29 mouse cellular contexts compared by ENCODE assay signal in the genomic region with DNA sequence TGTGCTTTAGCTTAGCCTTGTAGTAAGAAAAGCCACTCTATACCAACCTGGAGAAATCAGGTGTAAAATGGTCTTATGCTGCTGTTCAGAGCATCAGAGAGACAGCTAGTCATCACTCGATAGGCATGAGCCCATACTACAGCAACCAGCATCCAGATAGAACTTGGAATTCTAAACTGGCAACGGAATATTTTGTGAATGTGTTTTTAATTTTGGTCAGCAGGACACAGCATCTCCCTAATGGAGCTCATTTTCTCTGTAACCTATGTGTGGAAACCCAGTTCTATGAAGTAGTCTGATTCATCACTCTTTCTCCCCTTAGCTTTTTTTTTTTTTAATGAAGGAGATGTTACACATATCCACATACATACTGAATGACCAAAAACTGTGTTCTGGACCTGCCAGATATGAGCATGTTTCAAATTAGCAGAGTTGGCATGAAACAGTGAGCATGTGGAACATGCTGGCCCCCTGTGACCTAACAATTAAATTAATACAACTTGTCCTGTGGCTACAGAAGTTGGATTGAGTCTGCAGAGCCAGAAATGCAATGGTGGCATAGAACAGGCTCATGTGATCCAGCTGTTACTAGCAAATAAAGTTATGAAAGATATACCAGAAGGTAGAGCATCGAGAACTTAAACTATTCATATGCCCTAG.
A peak's percentile ranks its signal among the peaks of the same experiment; 100 is the strongest.
DNase-seq lines count a peak whose midpoint lies in the region; ATAC-seq and TF ChIP-seq lines count a peak whose summit lies in the region.
"Had no signal": no experiment of that assay in that cellular context is flagged by ENCODE, and none has a peak within 500 bp of the region (broad histone marks: within the 10 kb centered on the region; RNA-seq: fewer than 3 reads in every experiment).

No protein-coding gene starts in this region.

- H3K4me3 ChIP-seq in embryonic facial prominence, embryonic 11.5 days (ENCODE audit: low read depth, low read length): no peak overlapping the region
- H3K4me3 ChIP-seq in embryonic facial prominence, embryonic 10.5 days: no peak overlapping the region
- no peak overlapping the region for H3K4me3 ChIP-seq in left cerebral cortex, adult 2 months
- H3K4me3 ChIP-seq: embryonic facial prominence, embryonic 15.5 days; erythroblast, embryonic 14.5 days; forebrain, embryonic 12.5 days; forebrain, embryonic 15.5 days; heart, embryonic 12.5 days; heart, embryonic 15.5 days; hindbrain, embryonic 10.5 days; hindbrain, embryonic 13.5 days; intestine, embryonic 15.5 days had no signal

- H3K27ac ChIP-seq in embryonic facial prominence, embryonic 11.5 days (replicated peaks; ENCODE audit: low read depth, low read length): no peak overlapping the region
- no peak overlapping the region for H3K27ac ChIP-seq in embryonic facial prominence, embryonic 10.5 days (replicated peaks)
- H3K27ac ChIP-seq in left cerebral cortex, adult 2 months: no peak overlapping the region
- H3K27ac ChIP-seq: embryonic facial prominence, embryonic 15.5 days; forebrain, embryonic 12.5 days; forebrain, embryonic 15.5 days; heart, embryonic 15.5 days; hindbrain, embryonic 10.5 days; hindbrain, embryonic 13.5 days; intestine, embryonic 15.5 days had no signal

- H3K9ac ChIP-seq in embryonic facial prominence, embryonic 11.5 days (replicated peaks; ENCODE audit: low read length): no peak overlapping the region
- H3K9ac ChIP-seq: embryonic facial prominence, embryonic 15.5 days; forebrain, embryonic 12.5 days; forebrain, embryonic 15.5 days; heart, embryonic 12.5 days; heart, embryonic 15.5 days; hindbrain, embryonic 13.5 days; intestine, embryonic 15.5 days had no signal

- ATAC-seq in embryonic facial prominence, embryonic 11.5 days (replicated peaks; ENCODE audit: insufficient number of reproducible peaks, low FRiP score, low TSS enrichment, low read depth): no peak
- no peak for ATAC-seq in megakaryocyte progenitor cell, adult 5-6 weeks (replicated peaks; ENCODE audit: poor library complexity)
- ATAC-seq: forebrain, embryonic 15.5 days; hindbrain, embryonic 16.5 days; intestine, embryonic 15.5 days had no signal

- no peak for TF ChIP-seq CTCF in left cerebral cortex, adult 2 months (IDR thresholded peaks at IDR 0.05)

- no peaks in the 10 kb centered on the region for H3K4me1 ChIP-seq in embryonic facial prominence, embryonic 11.5 days (ENCODE audit: control insufficient read depth, insufficient read depth, low read length)
- H3K4me1 ChIP-seq in embryonic facial prominence, embryonic 10.5 days: peaks cover 3% of the 10 kb centered on the region; the same call in 1 of the 2 replicates
- H3K4me1 ChIP-seq: forebrain, embryonic 12.5 days; forebrain, embryonic 15.5 days; heart, embryonic 12.5 days; heart, embryonic 15.5 days; hindbrain, embryonic 10.5 days; hindbrain, embryonic 13.5 days; intestine, embryonic 15.5 days had no signal

- 78% methylated on average over 3 of the region's 3 CpGs for WGBS in embryonic facial prominence, embryonic 11.5 days
- 85% methylated on average over 3 of the region's 3 CpGs for WGBS in embryonic facial prominence, embryonic 10.5 days

- no peak overlapping the region for H3K4me2 ChIP-seq in embryonic facial prominence, embryonic 11.5 days (ENCODE audit: low read depth, low read length)
- H3K4me2 ChIP-seq: embryonic facial prominence, embryonic 15.5 days; forebrain, embryonic 12.5 days; forebrain, embryonic 15.5 days; heart, embryonic 12.5 days; heart, embryonic 15.5 days; hindbrain, embryonic 13.5 days; intestine, embryonic 15.5 days had no signal

- intact Hi-C loops in left cerebral cortex, postnatal 4 days (cut with DNase I): no loop called here
- intact Hi-C loops in left cerebral cortex, adult 2 months (cut with DNase I): no loop called here

- peak; percentile 7 for DNase-seq in embryonic facial prominence, embryonic 11.5 days (ENCODE audit: low spot score)
- no peak for DNase-seq in embryonic facial prominence, embryonic 10.5 days (ENCODE audit: low spot score)
- peak; percentile 10 for DNase-seq in left cerebral cortex, postnatal 4 days
- DNase-seq in left cerebral cortex, adult 2 months (ENCODE audit: extremely low spot score in 1 of 2, low spot score in 2 of 2): no peak
- peak; percentile 38 for DNase-seq in adipocyte (ENCODE audit: low spot score)
- peak; percentile 55 for DNase-seq in skeletal muscle tissue, adult 2 months (ENCODE audit: low read depth, low spot score)
- DNase-seq in c-Kit-positive CD71-positive TER-119-positive erythroid progenitor cells, embryonic 14.5 days (ENCODE audit: low spot score): no peak
- DNase-seq: adrenal gland, adult 8-10 months; adrenal gland, postnatal 25 days; cerebellum, adult 18-20 months; cerebellum, adult 9-11 months; gastrocnemius, postnatal 36 days; heart, postnatal 10 days; heart, postnatal 36 days; kidney, adult 11 months; kidney, adult 8-10 months had no signal

- H3K27me3 ChIP-seq in embryonic facial prominence, embryonic 11.5 days (ENCODE audit: control insufficient read depth, insufficient read depth, low read length): no peaks in the 10 kb centered on the region
- H3K27me3 ChIP-seq in embryonic facial prominence, embryonic 10.5 days (replicated peaks; ENCODE audit: low read depth, poor library complexity, severe bottlenecking): no peaks in the 10 kb centered on the region
- H3K27me3 ChIP-seq: CH12.LX; embryonic facial prominence, embryonic 15.5 days; forebrain, embryonic 12.5 days; forebrain, embryonic 15.5 days; heart, embryonic 12.5 days; heart, embryonic 15.5 days; hindbrain, embryonic 13.5 days; intestine, embryonic 15.5 days had no signal

- H3K9me3 ChIP-seq in embryonic facial prominence, embryonic 11.5 days (replicated peaks; ENCODE audit: control insufficient read depth, low read length): no peaks in the 10 kb centered on the region
- H3K9me3 ChIP-seq in embryonic facial prominence, embryonic 10.5 days: no peaks in the 10 kb centered on the region
- H3K9me3 ChIP-seq: embryonic facial prominence, embryonic 15.5 days; forebrain, embryonic 12.5 days; forebrain, embryonic 15.5 days; heart, embryonic 12.5 days; heart, embryonic 15.5 days; hindbrain, embryonic 10.5 days; hindbrain, embryonic 13.5 days; intestine, embryonic 15.5 days had no signal

- no peaks in the 10 kb centered on the region for H3K36me3 ChIP-seq in embryonic facial prominence, embryonic 11.5 days (replicated peaks; ENCODE audit: control insufficient read depth, insufficient read depth, low read depth, low read length)
- H3K36me3 ChIP-seq in embryonic facial prominence, embryonic 10.5 days (replicated peaks): no peaks in the 10 kb centered on the region
- H3K36me3 ChIP-seq: embryonic facial prominence, embryonic 15.5 days; forebrain, embryonic 12.5 days; forebrain, embryonic 15.5 days; G1E; heart, embryonic 12.5 days; heart, embryonic 15.5 days; hindbrain, embryonic 10.5 days; hindbrain, embryonic 13.5 days; intestine, embryonic 15.5 days had no signal

Comparison
In these comparisons a context has a peak if more than half of its experiments do, and no peak if none do; other contexts are left out.
1. DNase-seq: peak in embryonic facial prominence, embryonic 11.5 days (single experiment), left cerebral cortex, postnatal 4 days (single experiment), adipocyte (single experiment) and skeletal muscle tissue, adult 2 months (single experiment); none in embryonic facial prominence, embryonic 10.5 days (single experiment), left cerebral cortex, adult 2 months (0 of 2) and c-Kit-positive CD71-positive TER-119-positive erythroid progenitor cells, embryonic 14.5 days (single experiment).